Mouse (Mus musculus): ENCODE data around the gene 4930432M17Rik. TPM values are rescaled to one million over a fixed set of nuclear protein-coding genes. Genes with fewer than 3 reads are reported as not detected.

4930432M17Rik gene
- total RNA-seq, 1 experiment from 2014 or later = not detected

Other genes with a start within 250 kb of the 4930432M17Rik start
- gene Cnn3, start 244.3 kb upstream of the 4930432M17Rik start, total RNA-seq (2021) = 267 and 270 TPM in 2 replicates
- gene Slc44a3, start 138.4 kb upstream of the 4930432M17Rik start, total RNA-seq (2021) = 14.6 TPM in 2 replicates
- 17.2 and 27.3 TPM in 2 replicates for gene F3, start 52.8 kb downstream of the 4930432M17Rik start, total RNA-seq (2021)
- gene Abcd3, start 144.5 kb downstream of the 4930432M17Rik start, total RNA-seq (2021) = 137 and 169 TPM in 2 replicates